Mouse (Mus musculus) left cerebral cortex, adult 8-10 months (tissue): Measurements from ENCODE around the gene Cpsf7. TPM values are rescaled to one million over a fixed set of nuclear protein-coding genes. Genes with fewer than 3 reads are reported as not detected.
"Not testable (repeated sequence)": the region's sequence is repeated elsewhere in the genome, so short reads cannot be mapped to it uniquely, and the experiment has no call there.

Experiments
- DNase-seq, 2 experiments: peaks; one replicate each; pipeline ENCODE4 v3.0.0; 2022; ENCODE audit warnings: low spot score in 2 of 2
- total RNA-seq, 4 experiments: library from RNA; stranded (reverse); gene quantifications; 2 replicates each; pipeline ENCODE4 v1.2.4; 2022

Gene Cpsf7
- 10 to 100 TPM; 74.4 to 82.2 (median 78.3) TPM for total RNA-seq

DNA sequence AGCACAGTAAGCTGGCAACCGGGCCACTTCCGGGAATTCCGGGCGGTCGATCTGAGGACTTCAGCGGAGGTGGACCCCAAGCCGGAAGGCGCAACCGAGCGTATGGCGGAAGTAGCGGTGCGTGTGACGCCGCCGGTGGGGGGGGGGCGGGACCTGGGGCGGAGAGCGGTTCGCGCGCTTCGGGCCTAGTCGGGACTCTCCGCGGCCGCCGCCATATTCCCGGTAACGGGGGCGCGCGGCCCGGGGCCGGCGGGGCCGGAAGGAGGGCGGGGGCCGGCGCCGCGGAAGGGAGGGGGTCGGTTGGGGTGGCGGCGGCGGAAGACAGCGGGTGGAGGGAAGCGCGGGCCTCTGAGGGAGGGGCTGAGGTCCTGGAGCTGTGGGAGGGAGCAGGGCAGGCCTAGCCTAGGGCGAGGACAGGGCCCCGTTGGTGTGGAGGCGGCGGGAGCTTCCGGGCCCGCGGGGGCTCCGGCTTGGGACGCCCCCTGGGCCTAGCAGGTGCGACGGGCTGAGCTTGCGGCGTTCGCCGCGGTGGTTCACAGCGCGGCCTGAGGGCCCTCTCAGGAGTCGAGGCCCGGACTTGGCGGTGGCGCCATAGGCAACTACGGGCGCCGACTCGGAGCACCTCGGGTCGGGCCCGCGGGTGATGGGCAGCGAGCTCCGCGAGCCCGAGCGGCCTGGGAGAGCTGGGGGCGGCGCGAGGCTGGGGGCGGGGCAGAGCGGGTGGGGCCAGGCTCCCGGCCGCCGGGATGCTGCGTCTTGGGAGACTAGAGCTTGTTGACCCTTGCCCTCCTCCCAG lies at the start of gene Cpsf7:
Cpsf7 (plus strand) TSS at position 161 of the 796 bp plus-strand sequence.
- peak; percentile 71 to 87 for DNase-seq

DNA sequence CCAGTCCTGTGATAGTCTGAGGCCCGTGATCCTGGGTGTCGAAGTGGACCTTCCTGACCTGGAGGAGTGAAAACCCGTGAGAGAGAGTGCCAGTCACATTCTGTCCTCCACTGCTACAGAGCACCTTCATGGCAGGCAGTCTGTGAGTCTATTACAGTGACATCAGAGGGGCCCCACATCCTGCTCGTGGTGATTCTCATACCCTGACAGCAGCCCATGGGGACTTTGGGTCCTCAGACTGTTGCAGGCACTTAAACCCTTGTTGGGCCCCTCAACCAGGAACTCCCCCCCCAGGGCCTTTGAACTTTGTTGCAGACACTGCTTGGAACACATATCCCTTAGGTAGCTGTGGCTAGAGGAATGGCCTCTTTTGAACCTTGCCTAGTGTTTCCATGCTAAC lies 45.5 kb upstream of the Cpsf7 start:
- no peak for DNase-seq

DNA sequence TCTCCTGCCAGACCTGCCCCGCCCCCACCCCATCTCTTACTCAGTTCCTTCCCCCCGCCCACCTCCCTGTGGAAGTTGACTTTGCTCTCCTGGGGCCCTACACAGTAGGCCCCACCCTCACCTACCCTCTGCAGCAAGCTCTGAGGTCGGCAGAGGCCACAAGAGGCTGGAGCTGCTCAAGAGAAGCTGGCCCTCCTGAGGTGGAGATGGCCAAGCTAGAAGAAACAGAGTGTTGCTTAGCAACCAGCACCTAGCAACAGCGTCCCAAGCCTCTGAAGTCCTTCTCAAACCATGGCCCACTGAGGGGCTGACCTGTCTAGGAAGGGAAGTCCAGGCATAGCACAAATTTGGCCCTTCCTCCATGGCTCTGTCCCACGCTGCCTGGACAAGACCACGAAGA lies 42.4 kb upstream of the Cpsf7 start, which contains the start of gene Ppp1r32:
Ppp1r32 (minus strand) TSS at position 226 of the 400 bp plus-strand sequence.
- DNase-seq: no peak

DNA sequence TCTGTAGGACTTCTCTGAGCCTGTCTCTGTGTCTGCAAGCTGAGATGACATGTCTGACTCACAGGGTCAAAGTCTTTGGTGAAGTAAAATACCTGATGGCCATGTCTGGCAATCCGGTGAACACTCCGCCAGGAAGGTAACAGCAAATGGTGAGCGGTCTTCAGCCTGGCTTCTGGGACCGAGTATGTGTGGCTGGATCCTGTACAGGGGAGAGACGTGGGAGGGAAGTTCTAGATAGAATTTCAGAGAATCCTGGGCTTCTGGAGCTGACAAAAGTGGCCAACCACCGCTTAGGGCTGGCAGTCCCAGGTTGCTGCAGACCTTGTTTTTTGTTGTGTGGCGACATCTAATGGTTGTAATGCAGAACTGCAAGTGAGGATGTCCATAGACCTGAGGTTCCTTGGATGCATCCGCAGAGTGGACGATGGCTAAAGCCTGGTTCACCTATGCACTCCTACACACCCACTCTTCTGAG lies 38.8 kb upstream of the Cpsf7 start:
- no peak for DNase-seq

DNA sequence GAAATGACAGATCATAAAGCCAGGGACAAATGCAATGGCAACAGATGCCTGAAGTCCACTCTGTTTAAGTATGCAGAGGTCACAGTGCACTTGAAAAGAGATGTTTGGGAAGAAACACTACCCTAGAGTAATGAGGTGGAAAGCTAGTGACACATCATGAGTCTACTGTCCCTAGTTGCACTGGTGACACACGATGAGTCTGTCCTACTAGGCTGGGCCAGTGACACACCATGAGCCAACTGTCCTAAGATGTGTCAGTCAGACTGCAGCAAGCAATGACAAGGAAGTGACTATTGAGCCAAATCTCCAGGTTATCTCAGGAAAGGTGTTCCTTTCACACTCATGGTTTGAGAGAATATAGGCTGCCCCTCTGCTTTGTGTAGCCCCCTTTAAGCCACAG lies 29.4 kb upstream of the Cpsf7 start:
- DNase-seq: no peak

DNA sequence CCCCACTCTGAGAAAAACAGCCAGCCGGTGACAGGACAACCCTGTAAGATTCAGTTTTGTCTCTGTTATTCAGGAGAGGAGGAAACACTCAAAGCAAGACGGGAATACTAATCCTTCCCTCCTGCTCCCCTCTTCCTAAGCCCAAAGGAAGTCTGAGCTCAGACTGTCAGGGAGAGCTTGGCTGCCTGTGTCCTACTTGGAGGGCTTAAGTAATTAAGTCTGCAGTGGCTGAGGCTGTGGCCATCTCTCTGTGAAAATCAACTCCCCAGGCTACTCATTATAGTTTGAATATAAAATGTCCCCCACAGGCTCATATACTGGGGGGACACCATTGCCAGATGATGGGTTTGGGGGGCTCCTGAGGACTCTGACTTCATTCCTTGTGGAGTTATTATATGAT lies 28.1 kb upstream of the Cpsf7 start:
- DNase-seq: no peak

DNA sequence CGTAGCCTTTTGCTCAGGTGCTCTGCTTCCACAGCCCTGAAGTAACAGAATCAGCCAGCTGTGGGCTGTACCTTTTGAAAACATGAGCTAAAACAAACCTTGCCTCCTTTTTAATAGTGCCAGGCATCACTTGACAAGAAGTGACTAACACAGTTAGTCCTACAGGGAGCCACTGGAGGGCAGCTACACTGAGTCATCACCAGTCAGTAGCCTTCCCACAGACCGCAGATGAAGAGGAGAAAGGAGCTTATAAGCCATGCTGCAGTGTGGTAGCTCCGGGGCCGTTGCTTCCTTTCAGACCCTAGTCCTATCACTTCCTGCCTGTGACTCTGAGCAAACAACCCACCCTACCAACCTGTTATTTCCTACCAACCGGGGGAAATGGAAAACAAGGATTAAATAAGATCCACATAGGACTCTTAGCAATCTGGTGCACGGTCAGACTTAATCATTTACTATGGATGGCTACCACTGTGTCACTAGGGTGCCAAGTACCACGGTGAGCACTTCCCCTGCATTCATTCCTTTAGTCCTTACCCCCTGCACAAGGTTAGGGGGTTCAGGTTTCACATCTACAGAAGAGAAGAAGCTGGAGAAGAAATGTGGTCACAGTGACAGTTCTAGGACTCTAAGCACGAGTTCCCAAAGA lies 27.4 kb upstream of the Cpsf7 start:
- no peak for DNase-seq

DNA sequence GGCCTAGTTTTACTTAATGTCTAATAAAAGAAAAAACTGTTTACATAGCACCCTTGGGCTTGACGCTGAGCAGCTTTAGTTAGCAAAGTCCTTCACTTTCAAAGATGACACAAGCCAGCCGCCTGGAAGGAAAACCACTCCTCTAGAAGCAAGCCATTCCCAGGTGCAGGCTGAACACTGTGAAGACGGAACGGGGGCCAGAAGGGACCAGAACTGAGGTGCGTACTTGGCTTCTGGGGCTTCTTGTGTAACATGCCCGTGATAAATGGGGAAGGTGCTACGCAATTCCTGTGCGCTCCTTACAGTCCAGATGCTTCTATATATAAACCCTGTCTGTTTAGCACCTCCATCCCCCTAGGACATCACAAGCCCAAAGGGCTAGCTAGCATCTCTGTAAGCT lies 24.5 kb upstream of the Cpsf7 start:
- DNase-seq: no peak

DNA sequence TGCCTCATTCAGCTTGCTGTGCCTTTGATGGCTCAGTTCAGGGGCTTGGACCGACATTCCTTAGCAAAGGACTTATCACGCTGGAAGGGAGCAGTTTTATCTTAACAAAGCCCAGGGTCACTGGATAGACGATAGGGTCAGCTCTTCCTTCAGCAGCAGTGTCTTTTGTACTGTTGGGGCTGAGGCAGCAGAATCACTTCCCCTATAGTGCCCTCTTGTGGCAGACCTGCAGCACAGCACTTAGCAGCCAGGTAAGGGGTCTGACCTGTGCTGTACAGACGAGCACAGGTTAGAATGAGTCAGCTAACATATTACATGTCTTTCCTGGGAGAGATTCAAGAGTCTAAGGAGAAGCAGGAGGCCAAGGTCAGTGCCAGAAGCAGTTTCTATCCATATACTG lies 22.5 kb upstream of the Cpsf7 start:
- no peak for DNase-seq

DNA sequence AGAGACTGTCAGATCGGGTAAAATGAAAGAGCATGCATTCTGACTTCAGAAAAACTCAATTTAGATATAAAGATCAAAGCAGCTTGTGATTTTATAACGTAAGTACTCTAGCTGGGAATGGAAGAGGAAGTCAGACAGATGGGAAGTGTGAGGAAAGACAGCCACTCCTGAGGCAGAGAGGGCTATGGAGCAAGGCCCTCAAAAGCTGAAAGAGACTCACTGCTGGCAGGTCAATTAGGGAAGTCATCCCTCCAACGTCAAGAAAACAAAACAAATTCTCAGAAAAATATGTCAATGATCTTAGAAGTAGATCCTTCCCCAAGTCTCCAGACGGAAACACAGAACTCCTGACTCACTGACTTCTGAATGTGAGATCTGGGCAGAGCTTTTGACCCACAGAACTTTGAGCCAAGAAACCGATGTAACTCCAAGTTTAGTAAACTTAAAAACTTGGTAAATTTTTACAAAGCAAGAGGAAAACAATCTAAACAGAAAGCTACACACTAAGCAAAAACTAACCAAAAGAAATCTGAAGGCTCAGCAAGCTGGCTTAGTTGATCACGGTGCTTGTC lies 14.2 kb upstream of the Cpsf7 start:
- DNase-seq: no peak

DNA sequence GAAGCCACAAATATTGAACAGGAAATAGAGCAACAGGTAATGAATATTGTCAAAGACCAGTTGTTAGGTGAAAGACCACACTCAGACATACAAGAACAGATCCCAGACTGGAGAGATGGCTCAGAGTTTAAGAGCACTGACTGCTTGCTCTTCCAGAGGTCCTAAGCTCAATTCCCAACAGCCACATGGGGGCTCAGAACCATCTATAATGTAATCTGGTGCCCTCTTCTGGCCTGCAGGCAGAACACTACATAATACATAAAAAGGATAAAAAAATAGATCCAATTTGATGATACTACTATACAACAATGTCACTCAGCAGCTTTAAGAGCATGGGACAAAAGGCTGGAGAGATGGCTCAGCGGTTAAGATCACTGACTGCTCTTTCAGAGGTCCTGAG lies 4.7 kb upstream of the Cpsf7 start:
- DNase-seq: no peak

DNA sequence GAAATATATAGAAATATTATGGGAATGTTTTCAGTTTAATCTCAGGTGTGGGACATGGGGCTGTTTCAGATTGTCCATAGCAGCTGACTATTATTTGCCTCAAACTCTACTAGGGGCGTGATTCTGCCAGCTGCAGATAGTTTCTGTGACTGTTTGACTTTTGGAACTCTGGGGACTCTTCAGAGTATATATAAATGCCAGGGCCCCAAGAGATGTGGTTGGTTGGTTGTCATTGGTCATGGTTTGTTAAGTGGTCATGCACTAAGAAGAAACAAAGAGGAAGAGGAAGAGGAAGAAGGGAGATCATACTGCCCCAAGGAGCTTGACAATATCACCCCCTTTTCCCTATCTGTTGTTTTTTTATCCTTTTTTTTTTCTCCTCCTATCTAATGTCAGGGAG lies 3.1 kb upstream of the Cpsf7 start:
- DNase-seq: no peak

DNA sequence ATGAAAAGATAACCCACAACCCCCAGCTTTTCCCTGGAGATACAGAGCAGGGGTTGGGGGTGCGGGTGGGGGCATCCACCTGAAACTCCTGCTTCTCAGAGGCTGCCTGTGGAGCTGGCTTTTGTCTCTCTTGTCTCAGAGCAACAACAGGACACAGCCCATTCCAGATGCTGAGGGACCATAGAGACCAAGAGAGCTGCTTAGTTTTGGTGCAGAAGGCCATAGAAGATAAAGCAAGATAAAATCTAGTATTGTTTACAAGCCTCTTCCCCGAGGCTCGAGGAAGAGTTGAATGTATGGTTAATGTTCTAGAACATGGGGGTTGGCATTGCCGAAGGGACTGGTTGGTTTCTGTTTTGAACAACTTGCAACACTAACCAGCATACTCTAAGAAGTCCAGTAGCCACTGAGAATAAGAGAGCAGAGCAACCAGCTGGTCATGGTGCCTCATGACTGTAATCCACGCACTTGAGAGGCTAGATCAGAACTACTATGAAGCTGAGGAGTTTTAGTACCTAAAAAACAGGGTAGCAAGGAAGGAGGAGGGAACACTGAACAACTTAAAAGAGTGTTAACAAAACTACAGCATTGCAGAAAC lies 1.5 kb upstream of the Cpsf7 start:
- no peak for DNase-seq

DNA sequence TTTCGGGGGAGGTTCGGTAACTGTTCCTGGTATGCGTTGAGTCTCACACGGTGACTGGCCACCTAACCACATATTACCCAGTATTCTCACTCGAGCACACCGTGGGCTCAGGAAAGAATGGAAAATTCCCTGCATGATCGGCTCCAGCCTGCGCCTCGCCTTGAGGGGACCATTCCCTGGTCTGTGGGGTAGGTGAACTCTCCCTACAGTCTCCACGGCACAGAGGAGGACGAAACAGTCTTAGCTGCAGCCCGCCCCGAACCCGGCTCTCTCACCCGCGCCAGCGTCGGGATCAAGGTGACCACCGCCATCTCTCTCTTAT lies 321 bp upstream of the Cpsf7 start:
- DNase-seq: no peak

DNA sequence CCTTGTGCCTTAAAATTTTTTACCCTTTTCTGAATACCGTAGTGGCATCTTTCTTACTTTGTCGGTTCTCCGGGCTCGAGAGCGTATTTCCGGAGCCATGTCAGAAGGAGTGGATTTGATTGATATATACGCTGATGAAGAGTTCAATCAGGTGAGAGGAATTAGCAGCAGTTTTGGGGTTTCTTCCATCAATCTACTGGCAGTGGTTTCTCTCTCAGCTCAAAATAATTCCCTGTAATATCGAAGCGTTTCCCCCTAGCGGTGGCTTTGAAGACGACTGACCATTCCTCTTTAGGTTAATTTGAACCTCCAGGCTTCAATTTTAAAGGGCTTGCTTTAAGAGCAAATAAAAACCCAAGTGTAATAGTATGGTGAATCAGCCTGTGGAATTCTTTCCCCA lies 844 bp downstream of the Cpsf7 start, which contains the start of gene Sdhaf2:
Sdhaf2 (minus strand) TSS at position 233 of the 400 bp plus-strand sequence.
- DNase-seq: no peak

DNA sequence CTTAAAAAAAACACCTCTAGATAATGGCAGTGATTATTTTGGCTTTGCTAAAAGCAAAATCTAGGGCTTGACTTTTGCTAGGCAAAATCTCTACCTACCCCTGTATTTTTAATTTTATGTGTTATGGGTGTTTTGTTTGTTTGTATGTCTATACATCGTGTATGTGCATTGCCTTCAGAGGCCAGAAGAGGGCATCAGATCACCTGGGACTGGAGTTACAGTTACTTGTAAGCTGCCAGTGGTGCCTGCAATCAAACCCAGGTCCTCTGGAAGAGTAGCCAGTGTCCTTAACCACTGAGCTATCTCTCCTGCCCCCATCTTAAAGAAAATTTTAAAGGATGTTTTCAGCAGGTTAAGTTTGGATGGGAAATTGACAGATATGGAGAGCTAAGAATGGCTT lies 5.0 kb downstream of the Cpsf7 start:
- no peak for DNase-seq

DNA sequence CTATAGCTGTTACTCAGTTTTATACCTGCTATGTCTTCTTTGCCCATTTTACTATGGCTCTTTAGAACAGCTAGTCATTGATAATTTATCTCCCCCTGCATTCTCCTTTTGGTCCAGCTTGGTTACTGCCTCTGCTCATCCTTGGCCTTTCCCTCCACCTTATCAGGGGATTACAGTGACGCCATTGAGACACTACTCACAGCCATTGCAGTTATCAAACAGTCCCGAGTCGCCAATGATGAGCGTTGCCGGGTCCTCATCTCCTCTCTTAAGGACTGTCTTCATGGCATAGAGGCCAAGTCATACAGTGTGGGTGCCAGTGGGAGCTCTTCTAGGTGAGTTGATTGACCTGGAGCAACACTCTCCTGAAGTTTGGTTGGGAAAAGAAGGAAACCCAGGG lies 14.4 kb downstream of the Cpsf7 start:
- no peak for DNase-seq

DNA sequence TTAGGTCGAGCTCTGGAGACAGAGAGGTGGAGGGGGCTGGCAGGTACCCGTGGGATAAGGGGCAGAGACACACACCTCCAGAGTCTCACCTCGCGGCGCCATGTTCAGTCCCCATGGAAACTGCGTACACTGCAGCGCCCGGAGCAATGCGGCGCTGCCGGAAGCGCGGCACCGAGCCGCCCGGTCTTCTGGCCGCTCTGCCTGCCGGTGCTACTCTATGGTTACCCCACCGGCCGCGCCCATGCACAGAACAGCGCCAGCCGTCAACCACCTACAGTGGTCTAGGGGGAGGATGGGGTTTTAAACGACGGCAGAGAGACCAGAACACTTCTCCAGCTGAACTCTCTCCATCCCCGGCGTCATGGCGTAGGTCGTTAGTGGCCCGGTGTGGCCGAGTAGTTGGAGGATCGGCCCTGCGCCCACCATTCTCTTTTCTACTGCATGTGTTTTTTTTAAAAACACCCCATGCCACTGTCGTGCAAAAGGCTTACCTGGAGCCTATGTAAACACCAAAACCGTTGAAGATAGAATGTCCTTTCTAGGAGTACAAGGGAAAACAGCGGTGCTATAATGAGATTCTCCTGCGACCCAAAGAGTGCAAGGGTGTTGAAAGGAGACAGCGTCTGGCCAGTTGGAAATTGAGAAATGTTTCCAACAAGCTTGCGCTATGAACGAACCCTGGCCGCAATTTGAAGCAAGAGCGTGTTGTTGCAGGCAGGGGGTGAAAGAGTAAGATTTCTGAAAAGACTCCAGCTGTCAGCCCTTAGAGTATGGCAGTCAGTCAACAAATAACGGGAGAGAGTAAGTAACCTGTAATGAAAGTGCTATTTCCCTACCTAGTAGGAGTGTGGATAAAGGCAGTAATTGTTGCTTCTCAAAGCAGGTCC lies 30.8 kb downstream of the Cpsf7 start, which contains the start of gene Tmem216:
Tmem216 (minus strand) TSS at position 615 of the 887 bp plus-strand sequence.
- DNase-seq: peak; percentile 74 to 83

DNA sequence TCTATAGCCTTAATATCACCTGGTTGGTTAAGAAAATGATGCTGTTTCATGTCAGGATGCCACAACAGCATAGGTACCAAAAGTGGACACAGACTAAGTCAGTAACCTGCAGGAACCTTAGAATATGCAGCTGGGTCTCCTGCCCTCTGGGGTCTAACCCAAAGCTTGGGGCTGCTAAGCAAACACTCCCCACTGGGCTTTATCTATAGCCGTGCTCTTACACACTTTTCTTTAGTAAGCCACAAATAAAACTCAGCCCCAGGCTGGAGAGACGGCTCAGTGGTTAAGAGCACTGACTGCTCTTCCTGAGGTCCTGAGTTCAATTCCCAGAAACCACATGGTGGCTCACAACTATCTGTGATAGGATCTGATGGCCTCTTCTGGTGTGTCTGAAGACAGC lies 31.9 kb downstream of the Cpsf7 start:
- no peak for DNase-seq

DNA sequence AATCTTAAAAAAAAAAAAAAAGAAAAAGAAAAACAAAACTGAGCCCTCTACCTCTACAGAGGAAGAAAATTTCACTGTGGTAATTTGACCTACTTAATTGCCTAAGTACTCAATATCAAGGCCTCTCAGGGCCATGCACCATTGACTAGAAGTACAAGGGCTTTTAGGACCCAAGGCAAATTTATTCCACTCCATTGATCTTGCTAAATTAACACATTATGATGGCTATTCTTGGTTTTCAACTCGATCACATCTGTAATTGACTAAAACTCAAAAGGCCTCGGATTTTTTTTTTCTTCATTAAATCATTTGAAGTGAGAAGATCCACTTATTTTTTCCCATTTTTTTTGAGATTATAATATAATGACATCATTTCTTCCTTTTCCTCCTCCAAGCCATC lies 32.4 kb downstream of the Cpsf7 start:
- DNase-seq: no peak

DNA sequence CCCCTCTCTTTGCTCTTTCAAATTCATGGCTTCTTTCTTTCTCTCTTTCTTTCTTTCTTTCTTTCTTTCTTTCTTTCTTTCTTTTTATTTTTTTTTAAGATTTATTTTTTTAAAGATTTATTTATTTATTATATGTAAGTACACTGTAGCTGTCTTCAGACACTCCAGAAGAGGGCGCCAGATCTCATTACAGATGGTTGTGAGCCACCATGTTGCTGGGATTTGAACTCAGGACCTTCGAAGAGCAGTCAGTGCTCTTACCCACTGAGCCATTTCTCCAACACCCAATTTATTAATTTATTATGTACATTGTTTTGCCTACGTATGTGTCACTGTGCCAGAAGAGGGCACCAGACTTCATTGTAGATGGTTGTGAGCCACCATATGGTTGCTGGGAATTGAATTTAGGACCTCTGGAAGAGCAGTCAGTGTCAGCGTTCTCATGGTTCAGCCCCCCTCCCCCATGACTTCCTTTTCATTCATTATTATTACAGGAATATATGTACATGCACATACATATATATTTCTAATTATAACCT lies 32.8 kb downstream of the Cpsf7 start:
- not testable (repeated sequence) for DNase-seq
